In genomic region chr2:91986071-91986470, GRCm38 (mm10) we compare ENCODE assay signal across 8 mouse cellular contexts. TPM values are rescaled to one million over a fixed set of nuclear protein-coding genes. Genes with fewer than 3 reads are reported as not detected.
DNase-seq lines count a peak whose midpoint lies in the region; ATAC-seq lines count a peak whose summit lies in the region.

No protein-coding gene starts in this region.

- no peaks in the 10 kb centered on the region for H3K9me3 ChIP-seq in neural tube, embryonic 15.5 days (replicated peaks)
- H3K9me3 ChIP-seq in intestine, embryonic 16.5 days (ENCODE audit: control insufficient read depth, low read length): no peaks in the 10 kb centered on the region

- ATAC-seq in neural tube, embryonic 15.5 days (ENCODE audit: low FRiP score): no peak
- ATAC-seq in intestine, embryonic 16.5 days: peak; percentile 45
- ATAC-seq in megakaryocyte-erythroid progenitor cell, adult 5-6 weeks (replicated peaks; ENCODE audit: low FRiP score, low TSS enrichment, poor library complexity, severe bottlenecking): peak; percentile 43

- 0 out of 2 replicates have a peak, but pooled peaks cover 5% of the 10 kb centered on the region for H3K27me3 ChIP-seq in neural tube, embryonic 15.5 days (replicated peaks)
- no peaks in the 10 kb centered on the region for H3K27me3 ChIP-seq in intestine, embryonic 16.5 days (replicated peaks; ENCODE audit: control insufficient read depth, insufficient read depth, low read length)

- H3K36me3 ChIP-seq in neural tube, embryonic 15.5 days: no peaks in the 10 kb centered on the region
- peaks cover 11% of the 10 kb centered on the region; the same call in 1 of the 2 replicates for H3K36me3 ChIP-seq in intestine, embryonic 16.5 days (ENCODE audit: control insufficient read depth, insufficient read depth, low read length)

- no peak overlapping the region for H3K4me3 ChIP-seq in neural tube, embryonic 15.5 days (replicated peaks)
- no peak overlapping the region for H3K4me3 ChIP-seq in intestine, embryonic 16.5 days (ENCODE audit: low read length)

- H3K4me2 ChIP-seq in neural tube, embryonic 15.5 days: no peak overlapping the region
- no peak overlapping the region for H3K4me2 ChIP-seq in intestine, embryonic 16.5 days (ENCODE audit: low read depth, low read length)

- peak; percentile 78 to 79 for DNase-seq in cerebellum, postnatal 10 days
- DNase-seq in cerebellum, adult 8-10 months: no peak
- DNase-seq in neural tube, embryonic 10.5 days (ENCODE audit: extremely low spot score, low spot score): peak; percentile 42
- no peak for DNase-seq in B cell, adult 2 months
- DNase-seq in right cerebral cortex, adult 2 months (ENCODE audit: low spot score in 2 of 2): no peak

- WGBS in neural tube, embryonic 15.5 days: 7% methylated on average over 5 of the region's 5 CpGs
- WGBS in intestine, embryonic 16.5 days: 17% methylated on average over 5 of the region's 5 CpGs

- no peak overlapping the region for H3K9ac ChIP-seq in neural tube, embryonic 15.5 days (replicated peaks)
- peak overlapping the region; percentile 18; the same call in 1 of the 2 replicates for H3K9ac ChIP-seq in intestine, embryonic 16.5 days (ENCODE audit: low read depth, low read length)

- no peak overlapping the region for H3K27ac ChIP-seq in neural tube, embryonic 15.5 days (replicated peaks)
- peak overlapping the region; percentile 8; the same call in 1 of the 2 replicates for H3K27ac ChIP-seq in intestine, embryonic 16.5 days (ENCODE audit: low read length)

- H3K4me1 ChIP-seq in neural tube, embryonic 15.5 days: peaks cover 15% of the 10 kb centered on the region
- peaks cover 15% of the 10 kb centered on the region for H3K4me1 ChIP-seq in intestine, embryonic 16.5 days (ENCODE audit: control insufficient read depth, insufficient read depth, low read length)

RNA-seq across cellular contexts. Expression of gene Dgkz, which starts 10.4 kb away (rescaled TPM):
- 34.8 and 45.9 TPM in 2 replicates for polyA plus RNA-seq in neural tube, embryonic 15.5 days (2015; fragmentation: Nextera tagmentation; extraction: Ambion mirVana)
- 46.4 and 66.7 TPM in 2 replicates for polyA plus RNA-seq in intestine, embryonic 16.5 days (2015; fragmentation: Nextera tagmentation; extraction: Ambion mirVana)
- total RNA-seq in megakaryocyte-erythroid progenitor cell, adult 5-6 weeks (2014; fragmentation: Nextera tagmentation): 172 and 204 TPM in 2 replicates
- total RNA-seq in megakaryocyte-erythroid progenitor cell, adult 5-6 weeks (2017): 44.4 and 60.2 TPM in 2 replicates

RNA-seq across cellular contexts. Expression of gene Creb3l1, which starts 38.2 kb away (rescaled TPM):
- 3.4 and 5.2 TPM in 2 replicates for polyA plus RNA-seq in neural tube, embryonic 15.5 days (2015; fragmentation: Nextera tagmentation; extraction: Ambion mirVana)
- polyA plus RNA-seq in intestine, embryonic 16.5 days (2015; fragmentation: Nextera tagmentation; extraction: Ambion mirVana): 16.6 and 17.6 TPM in 2 replicates
- 0.33 TPM in 1 of 2 replicates, not detected in the other for total RNA-seq in megakaryocyte-erythroid progenitor cell, adult 5-6 weeks (2014; fragmentation: Nextera tagmentation)
- 0.38 TPM in 1 of 2 replicates, not detected in the other for total RNA-seq in megakaryocyte-erythroid progenitor cell, adult 5-6 weeks (2017)

RNA-seq across cellular contexts. Expression of gene Gm9821, which starts 40.6 kb away (rescaled TPM):
- polyA plus RNA-seq in neural tube, embryonic 15.5 days (2015; fragmentation: Nextera tagmentation; extraction: Ambion mirVana): 0.24 and 0.57 TPM in 2 replicates
- 0.28 and 0.55 TPM in 2 replicates for polyA plus RNA-seq in intestine, embryonic 16.5 days (2015; fragmentation: Nextera tagmentation; extraction: Ambion mirVana)
- not detected in 2 replicates for total RNA-seq in megakaryocyte-erythroid progenitor cell, adult 5-6 weeks (2014; fragmentation: Nextera tagmentation)
- total RNA-seq in megakaryocyte-erythroid progenitor cell, adult 5-6 weeks (2017): 0.33 and 1.5 TPM in 2 replicates

RNA-seq across cellular contexts. Expression of gene Mdk, which starts 54.0 kb away (rescaled TPM):
- polyA plus RNA-seq in neural tube, embryonic 15.5 days (2015; fragmentation: Nextera tagmentation; extraction: Ambion mirVana): 161 and 243 TPM in 2 replicates
- polyA plus RNA-seq in intestine, embryonic 16.5 days (2015; fragmentation: Nextera tagmentation; extraction: Ambion mirVana): 370 and 437 TPM in 2 replicates
- total RNA-seq in megakaryocyte-erythroid progenitor cell, adult 5-6 weeks (2014; fragmentation: Nextera tagmentation): 2.1 TPM in 1 of 2 replicates, not detected in the other
- total RNA-seq in megakaryocyte-erythroid progenitor cell, adult 5-6 weeks (2017): 0.75 TPM in 1 of 2 replicates, not detected in the other

RNA-seq across cellular contexts. Expression of gene Chrm4, which starts 59.0 kb away (rescaled TPM):
- 1.4 and 1.5 TPM in 2 replicates for polyA plus RNA-seq in neural tube, embryonic 15.5 days (2015; fragmentation: Nextera tagmentation; extraction: Ambion mirVana)
- polyA plus RNA-seq in intestine, embryonic 16.5 days (2015; fragmentation: Nextera tagmentation; extraction: Ambion mirVana): 0.23 and 0.33 TPM in 2 replicates
- total RNA-seq in megakaryocyte-erythroid progenitor cell, adult 5-6 weeks (2014; fragmentation: Nextera tagmentation): 0.94 TPM in 1 of 2 replicates, not detected in the other
- not detected in 2 replicates for total RNA-seq in megakaryocyte-erythroid progenitor cell, adult 5-6 weeks (2017)

Comparison
In these comparisons a context has a peak if more than half of its experiments do, and no peak if none do; other contexts are left out.
1. DNase-seq: peak in cerebellum, postnatal 10 days (2 of 2) and neural tube, embryonic 10.5 days (single experiment); none in cerebellum, adult 8-10 months (single experiment), B cell, adult 2 months (0 of 2) and right cerebral cortex, adult 2 months (0 of 2).